Mouse (Mus musculus) forebrain, embryonic 11.5 days (tissue): Measurements from ENCODE around the gene Flvcr1. TPM values are rescaled to one million over a fixed set of nuclear protein-coding genes. Genes with fewer than 3 reads are reported as not detected.
"Not testable (repeated sequence)": the region's sequence is repeated elsewhere in the genome, so short reads cannot be mapped to it uniquely, and the experiment has no call there.

Experiments used
- ATAC-seq: fragments of 200-750 bp; cut with Nextera tagmentation; replicated peaks from 2 replicates; pipeline ENCODE4 v1.8.0; 2017; ENCODE audit warnings: moderate TSS enrichment; ENCODE audit not compliant: low FRiP score
- DNase-seq: peaks from one replicate; pipeline ENCODE4 v3.0.0-alpha.2; 2017; ENCODE audit warnings: low spot score
- H3K27ac ChIP-seq: fragments of 300-500 bp; sonication (generic); 2 replicates; pipeline ENCODE4 v1.5.1; 2014; ENCODE audit warnings: low read depth, low read length
- H3K27me3 ChIP-seq: fragments of 300-500 bp; sonication (generic); 2 replicates; pipeline ENCODE4 v1.6.1; 2014; ENCODE audit warnings: mild to moderate bottlenecking, low read length, mixed read lengths; ENCODE audit not compliant: control insufficient read depth, insufficient read depth
- H3K36me3 ChIP-seq: fragments of 300-500 bp; sonication (generic); 2 replicates; pipeline ENCODE4 v1.6.1; 2014; ENCODE audit warnings: mild to moderate bottlenecking, low read length, moderate library complexity, mixed read lengths; ENCODE audit not compliant: control insufficient read depth, insufficient read depth
- H3K4me1 ChIP-seq: fragments of 300-500 bp; sonication (generic); replicated peaks from 2 replicates; pipeline ENCODE4 v1.6.1; 2014; ENCODE audit warnings: low read length, mixed read lengths; ENCODE audit not compliant: control insufficient read depth, insufficient read depth
- H3K4me2 ChIP-seq: fragments of 300-500 bp; sonication (generic); 2 replicates; pipeline ENCODE4 v1.6.1; 2014; ENCODE audit warnings: low read depth, mild to moderate bottlenecking, low read length, moderate library complexity, mixed read lengths; ENCODE audit not compliant: severe bottlenecking
- H3K4me3 ChIP-seq: fragments of 300-500 bp; sonication (generic); 2 replicates; pipeline ENCODE4 v1.5.1; 2014; ENCODE audit warnings: low read depth, low read length
- H3K9ac ChIP-seq: fragments of 300-500 bp; sonication (generic); 2 replicates; pipeline ENCODE4 v1.6.1; 2014; ENCODE audit warnings: low read length
- H3K9me3 ChIP-seq: fragments of 300-500 bp; sonication (generic); 2 replicates; pipeline ENCODE4 v1.6.1; 2016; ENCODE audit warnings: low read length, mixed read lengths; ENCODE audit not compliant: control insufficient read depth
- WGBS: fragments of 180-500 bp; shearing (Covaris S2); extraction: QIAGEN DNeasy Blood & Tissue Kit; methylation state at CpG from one replicate; pipeline ENCODE4 v1.1.7; 2014; 5-methylcytosine and 5-hydroxymethylcytosine counted together
- polyA plus RNA-seq: library from polyadenylated mRNA; unstranded; fragments of >200 nt; fragmentation: Nextera tagmentation; extraction: Ambion mirVana; gene quantifications from 2 replicates; pipeline ENCODE4 v1.2.1, GENCODE M21; 2014

Flvcr1 gene
- polyA plus RNA-seq, 1 experiment from 2014 or later = 14.0 TPM

DNA sequence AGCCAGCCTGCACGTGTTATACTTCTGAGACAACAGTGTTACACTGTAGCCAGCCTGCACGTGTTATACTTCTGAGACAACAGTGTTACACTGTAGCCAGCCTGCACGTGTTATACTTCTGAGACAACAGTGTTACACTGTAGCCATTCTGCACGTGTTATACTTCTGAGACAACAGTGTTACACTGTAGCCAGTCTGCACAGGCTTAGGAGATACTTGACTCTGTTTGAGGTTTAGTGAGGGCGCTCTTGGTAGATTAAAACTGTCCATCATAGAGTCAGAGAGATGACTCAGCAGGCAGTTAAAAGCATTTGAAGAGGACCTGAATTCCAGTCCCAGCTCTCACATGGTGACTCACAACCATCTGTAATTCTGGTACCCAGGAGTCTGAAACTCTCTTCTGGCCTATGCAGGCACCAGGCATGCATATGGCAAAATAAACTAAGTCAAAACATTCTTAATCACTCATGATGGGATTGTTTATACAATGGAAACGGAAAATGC is 5.0 kb upstream of the Flvcr1 start:
- not testable (repeated sequence) for H3K4me2 ChIP-seq, DNase-seq, H3K4me3 ChIP-seq, H3K9me3 ChIP-seq, H3K4me1 ChIP-seq, H3K9ac ChIP-seq, H3K27ac ChIP-seq, H3K36me3 ChIP-seq, H3K27me3 ChIP-seq, ATAC-seq
- WGBS = 79% methylated on average over 6 of the region's 6 CpGs

GRCm38 (mm10) chr1:191030182-191030581 is 4.2 kb upstream of the Flvcr1 start:
- no peaks in the 10 kb centered on the region; the same call in 1 of the 2 replicates for H3K4me1 ChIP-seq
- no peak for ATAC-seq
- DNase-seq = no peak
- no peak overlapping the region for H3K4me3 ChIP-seq
- H3K4me2 ChIP-seq = no peak overlapping the region
- H3K27me3 ChIP-seq = no peaks in the 10 kb centered on the region
- no peaks in the 10 kb centered on the region for H3K36me3 ChIP-seq
- WGBS = 73% methylated on average over 10 of the region's 10 CpGs
- no peak overlapping the region for H3K27ac ChIP-seq
- H3K9ac ChIP-seq = no peak overlapping the region
- no peaks in the 10 kb centered on the region for H3K9me3 ChIP-seq

- ATAC-seq = peak; percentile 6
- Histone ChIP-seq H3K27me3 (no peaks in the 10 kb centered on the region), H3K4me1 (peaks cover 5% of the 10 kb centered on the region; the same call in 1 of the 2 replicates), H3K27ac (peak overlapping the region; percentile 59), H3K9ac (peak overlapping the region; percentile 89), H3K4me3 (peak overlapping the region; percentile 71), H3K36me3 (no peaks in the 10 kb centered on the region), H3K9me3 (no peaks in the 10 kb centered on the region), H3K4me2 (peak overlapping the region; percentile 98)
- DNase-seq = peak; percentile 71
- WGBS = 2% methylated on average over 69 of the region's 69 CpGs
These were observed 644 bp downstream of the Flvcr1 start for GRCm38 (mm10) chr1:191025016-191026012.

DNA sequence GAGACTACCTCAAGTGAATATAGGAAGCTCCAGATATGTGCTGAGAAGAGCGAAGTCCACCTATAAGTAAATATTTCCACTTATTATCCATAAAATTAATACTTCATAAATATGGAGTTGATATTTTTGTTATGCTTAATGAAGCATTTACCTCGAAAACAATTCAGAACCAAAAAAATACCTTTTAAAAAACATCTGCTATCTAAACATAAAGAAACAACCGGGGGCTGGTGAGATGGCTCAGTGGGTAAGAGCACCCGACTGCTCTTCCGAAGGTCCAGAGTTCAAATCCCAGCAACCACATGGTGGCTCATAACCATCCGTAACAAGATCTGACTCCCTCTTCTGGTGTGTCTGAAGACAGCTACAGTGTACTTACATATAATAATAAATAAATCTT is 2.2 kb downstream of the Flvcr1 start:
- 96% methylated on average over 5 of the region's 6 CpGs for WGBS
- H3K27me3 ChIP-seq, H3K4me3 ChIP-seq, DNase-seq, H3K4me2 ChIP-seq, H3K4me1 ChIP-seq, H3K36me3 ChIP-seq, H3K9me3 ChIP-seq, H3K9ac ChIP-seq, ATAC-seq, H3K27ac ChIP-seq: not testable (repeated sequence)

- H3K4me1 ChIP-seq = peaks cover 5% of the 10 kb centered on the region; the same call in 1 of the 2 replicates
- no peak overlapping the region for H3K27ac ChIP-seq
- no peak for ATAC-seq
- no peaks in the 10 kb centered on the region for H3K36me3 ChIP-seq
- WGBS = 95% methylated on average over 2 of the region's 2 CpGs
- H3K9ac ChIP-seq = no peak overlapping the region
- DNase-seq = no peak
- H3K9me3 ChIP-seq = no peaks in the 10 kb centered on the region
- H3K4me2 ChIP-seq = no peak overlapping the region
- no peak overlapping the region for H3K4me3 ChIP-seq
- no peaks in the 10 kb centered on the region for H3K27me3 ChIP-seq
These were observed 2.8 kb downstream of the Flvcr1 start for GRCm38 (mm10) chr1:191023140-191023539.

GRCm38 (mm10) chr1:191021016-191021415 is 4.9 kb downstream of the Flvcr1 start:
- Histone ChIP-seq H3K4me1 (peaks cover 5% of the 10 kb centered on the region; the same call in 1 of the 2 replicates), H3K36me3 (no peaks in the 10 kb centered on the region), H3K4me2 (no peak overlapping the region), H3K4me3 (no peak overlapping the region), H3K9ac (no peak overlapping the region), H3K27ac (no peak overlapping the region), H3K9me3 (no peaks in the 10 kb centered on the region), H3K27me3 (no peaks in the 10 kb centered on the region)
- DNase-seq = no peak
- 94% methylated on average over 7 of the region's 7 CpGs for WGBS
- ATAC-seq = no peak

DNA sequence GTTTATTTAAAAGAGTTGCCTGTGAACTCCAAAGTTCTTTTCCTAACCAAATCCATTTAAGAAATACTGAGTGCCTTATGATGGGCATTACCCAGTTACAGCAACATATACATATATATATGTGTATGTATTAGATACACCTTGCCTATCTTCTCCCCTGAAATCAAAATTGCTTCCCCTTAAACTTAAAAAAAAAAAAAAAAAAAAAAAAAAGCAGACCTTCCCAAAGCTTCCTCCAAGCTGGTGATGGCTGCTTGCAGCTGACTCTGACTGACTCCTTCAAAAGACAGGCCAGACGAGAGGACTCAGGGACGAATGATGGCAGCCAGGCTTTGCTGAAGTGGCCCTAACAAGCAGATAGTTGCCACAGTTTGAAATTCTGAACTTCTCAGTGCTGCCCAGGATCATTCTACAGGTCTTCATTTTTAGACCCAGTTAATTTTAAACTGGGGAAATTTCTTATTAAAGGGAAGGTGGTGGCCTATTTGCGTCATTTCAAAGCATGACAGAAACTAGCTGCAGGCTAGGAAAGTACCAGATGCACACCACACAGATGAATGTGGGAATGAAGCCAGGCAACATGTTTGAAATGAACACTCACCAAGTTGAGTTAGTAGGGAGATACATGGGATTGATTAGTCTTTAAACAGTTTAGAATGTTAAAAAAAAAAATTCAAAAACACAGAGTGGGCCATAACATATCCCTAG is 5.6 kb downstream of the Flvcr1 start:
- DNase-seq = no peak
- H3K27ac ChIP-seq = no peak overlapping the region
- H3K9me3 ChIP-seq = no peaks in the 10 kb centered on the region
- no peak overlapping the region for H3K4me2 ChIP-seq
- no peaks in the 10 kb centered on the region for H3K36me3 ChIP-seq
- peaks cover 5% of the 10 kb centered on the region; the same call in 1 of the 2 replicates for H3K4me1 ChIP-seq
- no peak overlapping the region for H3K4me3 ChIP-seq
- no peak for ATAC-seq
- 90% methylated on average over 3 of the region's 3 CpGs for WGBS
- H3K9ac ChIP-seq = no peak overlapping the region
- H3K27me3 ChIP-seq = no peaks in the 10 kb centered on the region

GRCm38 (mm10) chr1:191019803-191020202 is 6.2 kb downstream of the Flvcr1 start:
- no peaks in the 10 kb centered on the region for H3K36me3 ChIP-seq

More at GRCm38 (mm10) chr1:191019803-191020202, 6.2 kb downstream of the Flvcr1 start:
- H3K9ac ChIP-seq = no peak overlapping the region
- H3K4me3 ChIP-seq = no peak overlapping the region
- H3K27me3 ChIP-seq = no peaks in the 10 kb centered on the region
- H3K9me3 ChIP-seq = no peaks in the 10 kb centered on the region
- peaks cover 2% of the 10 kb centered on the region; the same call in 1 of the 2 replicates for H3K4me1 ChIP-seq
- no peak for DNase-seq
- 96% methylated on average over 5 of the region's 5 CpGs for WGBS
- H3K27ac ChIP-seq = no peak overlapping the region
- no peak for ATAC-seq
- H3K4me2 ChIP-seq = no peak overlapping the region
